In genomic region chr7:67443001-67443555, GRCm38 (mm10) we compare ENCODE assay signal across 7 mouse cellular contexts.
DNase-seq lines count a peak whose midpoint lies in the region; TF ChIP-seq lines count a peak whose summit lies in the region.

No protein-coding gene starts in this region.

- peak overlapping the region; percentile 87 for H3K27ac ChIP-seq in thymus, adult 2 months (ENCODE audit: control insufficient read depth, insufficient read depth, low read length)
- H3K27ac ChIP-seq in olfactory bulb, adult 2 months (ENCODE audit: insufficient read depth, low read depth, low read length): peak overlapping the region; percentile 87

- H3K4me1 ChIP-seq in thymus, adult 2 months (replicated peaks; ENCODE audit: control insufficient read depth, insufficient read depth, low read length): peaks cover 53% of the 10 kb centered on the region
- peaks cover 33% of the 10 kb centered on the region for H3K4me1 ChIP-seq in olfactory bulb, adult 2 months (ENCODE audit: control insufficient read depth, insufficient read depth, low read length)

- H3K4me3 ChIP-seq in thymus, adult 2 months (ENCODE audit: control insufficient read depth, insufficient read depth, low read length): no peak overlapping the region
- no peak overlapping the region for H3K4me3 ChIP-seq in olfactory bulb, adult 2 months (ENCODE audit: insufficient read depth, low read depth, low read length)

- no peak for TF ChIP-seq CTCF in thymus, adult 2 months (IDR thresholded peaks at IDR 0.05; ENCODE audit: borderline replicate concordance, control insufficient read depth, extremely low read depth, insufficient read depth, low read length, poor library complexity)
- TF ChIP-seq CTCF in olfactory bulb, adult 2 months (IDR thresholded peaks at IDR 0.05; ENCODE audit: insufficient read depth, low read depth, low read length): no peak

- no peaks in the 10 kb centered on the region for H3K27me3 ChIP-seq in thymus, adult 2 months (ENCODE audit: control insufficient read depth, insufficient read depth, low read length)

- H3K36me3 ChIP-seq in thymus, adult 2 months (ENCODE audit: control insufficient read depth, insufficient read depth, low read length): no peaks in the 10 kb centered on the region

- DNase-seq in thymus, adult 2 months: no peak
- no peak for DNase-seq in thymus, postnatal 25 days
- DNase-seq in cerebellum, postnatal 25 days: peak; percentile 49 to 53
- peak; percentile 47 to 58 for DNase-seq in frontal cortex, postnatal 14 days (ENCODE audit: low spot score in 2 of 2)
- DNase-seq in left cerebral cortex, postnatal 14 days (ENCODE audit: low spot score in 2 of 2): peak; percentile 55 to 60
- DNase-seq in testis, postnatal 14 days (ENCODE audit: low spot score): no peak

- 87% methylated on average over 12 of the region's 12 CpGs for WGBS in thymus, adult 2 months
- WGBS in olfactory bulb, adult 2 months: 14% methylated on average over 12 of the region's 12 CpGs

- intact Hi-C loops in left cerebral cortex, postnatal 14 days (cut with DNase I): loop anchor here (5.0 kb wide), 1 partner anchor 71 kb away; the partner anchor contains the start of gene Mef2a

- TF ChIP-seq POLR2A in thymus, adult 2 months (IDR thresholded peaks at IDR 0.05; ENCODE audit: control insufficient read depth, extremely low read depth, insufficient read depth, low read length, poor library complexity): no peak
- TF ChIP-seq POLR2A in olfactory bulb, adult 2 months (IDR thresholded peaks at IDR 0.05; ENCODE audit: insufficient read depth, low read depth, low read length): no peak

Comparison
In these comparisons a context has a peak if more than half of its experiments do, and no peak if none do; other contexts are left out.
1. DNase-seq: peak in cerebellum, postnatal 25 days (2 of 2), frontal cortex, postnatal 14 days (2 of 2) and left cerebral cortex, postnatal 14 days (2 of 2); none in thymus, adult 2 months (single experiment), thymus, postnatal 25 days (single experiment) and testis, postnatal 14 days (single experiment).